Comparison of ENCODE assay signal across 9 mouse cellular contexts in the genomic region with DNA sequence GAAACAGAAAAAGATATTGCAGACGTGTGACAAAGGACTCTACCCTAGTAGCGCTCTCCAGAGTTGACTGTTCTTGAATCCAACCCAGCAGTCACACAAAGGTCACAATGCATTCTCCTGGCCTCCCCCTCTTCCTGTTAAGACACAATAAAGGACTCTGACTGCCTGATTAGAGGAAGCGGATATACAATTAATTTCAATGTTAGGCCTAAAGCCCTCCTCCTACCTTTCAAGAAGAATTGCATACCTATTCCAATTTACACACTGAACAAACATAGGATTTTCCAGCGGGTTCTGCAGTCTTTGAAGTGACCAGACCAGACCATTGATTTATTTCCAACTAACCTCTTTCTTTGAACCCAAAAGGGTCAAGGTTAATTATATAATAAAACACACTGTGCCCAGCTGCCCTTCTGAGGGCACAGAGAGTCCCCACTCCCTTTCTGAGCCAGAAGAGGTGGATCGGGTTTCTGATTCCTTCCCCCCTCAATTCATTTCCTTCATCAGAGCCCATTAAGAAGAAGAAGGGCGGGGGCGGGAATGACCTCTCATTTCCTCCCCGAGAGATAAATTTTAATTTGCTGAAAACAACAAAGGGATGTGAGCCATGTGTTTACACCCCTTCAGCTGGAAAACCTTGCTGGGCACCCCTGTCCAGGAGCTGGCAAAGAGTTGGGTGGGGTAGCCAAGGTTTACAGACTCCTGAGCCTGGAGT. TPM values are rescaled to one million over a fixed set of nuclear protein-coding genes. Genes with fewer than 3 reads are reported as not detected.
A peak's percentile ranks its signal among the peaks of the same experiment; 100 is the strongest.
DNase-seq lines count a peak whose midpoint lies in the region; ATAC-seq and TF ChIP-seq lines count a peak whose summit lies in the region.
"Had no signal": no experiment of that assay in that cellular context is flagged by ENCODE, and none has a peak within 500 bp of the region (broad histone marks: within the 10 kb centered on the region; RNA-seq: fewer than 3 reads in every experiment).

No protein-coding gene starts in this region.

- no peaks in the 10 kb centered on the region for H3K36me3 ChIP-seq in heart, embryonic 14.5 days (ENCODE audit: control insufficient read depth, insufficient read depth, low read length)
- H3K36me3 ChIP-seq in midbrain, embryonic 10.5 days, result peaks cover 10% of the 10 kb centered on the region
- H3K36me3 ChIP-seq in midbrain, embryonic 16.5 days (ENCODE audit: control insufficient read depth, insufficient read depth, low read length), result no peaks in the 10 kb centered on the region
- no peaks in the 10 kb centered on the region for H3K36me3 ChIP-seq in embryonic facial prominence, embryonic 10.5 days (replicated peaks)
- H3K36me3 ChIP-seq in small intestine, adult 2 months (ENCODE audit: control insufficient read depth, insufficient read depth, low read length), result no peaks in the 10 kb centered on the region

- no peak overlapping the region for H3K9ac ChIP-seq in heart, embryonic 14.5 days (ENCODE audit: low read length)
- H3K9ac ChIP-seq in midbrain, embryonic 16.5 days (ENCODE audit: low read depth, low read length), result no peak overlapping the region

- 46% methylated on average over 8 of the region's 8 CpGs for WGBS in heart, embryonic 14.5 days
- WGBS in midbrain, embryonic 10.5 days, result 20% methylated on average over 8 of the region's 8 CpGs
- 32% methylated on average over 8 of the region's 8 CpGs for WGBS in midbrain, embryonic 16.5 days
- 13% methylated on average over 8 of the region's 8 CpGs for WGBS in embryonic facial prominence, embryonic 10.5 days
- 29% methylated on average over 8 of the region's 8 CpGs for WGBS in small intestine, adult 2 months

- TF ChIP-seq CTCF in small intestine, adult 2 months (IDR thresholded peaks at IDR 0.05; ENCODE audit: extremely low read depth, insufficient read length, insufficient replicate concordance, low read depth, low read length), result no peak
- TF ChIP-seq CTCF in left cerebral cortex, adult 2 months (IDR thresholded peaks at IDR 0.05), result no peak

- H3K9me3 ChIP-seq in heart, embryonic 14.5 days (ENCODE audit: control insufficient read depth, low read length), result no peaks in the 10 kb centered on the region
- H3K9me3 ChIP-seq in midbrain, embryonic 10.5 days (replicated peaks), result no peaks in the 10 kb centered on the region
- H3K9me3 ChIP-seq in midbrain, embryonic 16.5 days (replicated peaks; ENCODE audit: control insufficient read depth, low read length, poor library complexity, severe bottlenecking), result no peaks in the 10 kb centered on the region
- H3K9me3 ChIP-seq in embryonic facial prominence, embryonic 10.5 days, result no peaks in the 10 kb centered on the region

- H3K27ac ChIP-seq in heart, embryonic 14.5 days (replicated peaks in 1 of 2; ENCODE audit: control insufficient read depth in 1 of 2, insufficient read depth in 1 of 2, low read depth in 2 of 2, low read length in 2 of 2), result peak overlapping the region; percentile 46 to 57
- H3K27ac ChIP-seq in midbrain, embryonic 10.5 days (replicated peaks), result peak overlapping the region; percentile 80
- H3K27ac ChIP-seq in midbrain, embryonic 16.5 days (ENCODE audit: low read length), result no peak overlapping the region
- peak overlapping the region; percentile 79 for H3K27ac ChIP-seq in embryonic facial prominence, embryonic 10.5 days (replicated peaks)
- H3K27ac ChIP-seq in small intestine, adult 2 months (ENCODE audit: insufficient read depth, low read depth, low read length), result peak overlapping the region; percentile 78
- no peak overlapping the region for H3K27ac ChIP-seq in left cerebral cortex, adult 2 months

- H3K4me1 ChIP-seq in heart, embryonic 14.5 days (ENCODE audit: control insufficient read depth in 2 of 2, insufficient read depth in 2 of 2, low read length in 2 of 2), result peaks cover 19 to 31% of the 10 kb centered on the region in 2 experiments
- peaks cover 85% of the 10 kb centered on the region for H3K4me1 ChIP-seq in midbrain, embryonic 10.5 days
- peaks cover 13% of the 10 kb centered on the region for H3K4me1 ChIP-seq in midbrain, embryonic 16.5 days (ENCODE audit: control insufficient read depth, insufficient read depth, low read length)
- peaks cover 71% of the 10 kb centered on the region for H3K4me1 ChIP-seq in embryonic facial prominence, embryonic 10.5 days
- peaks cover 28% of the 10 kb centered on the region for H3K4me1 ChIP-seq in small intestine, adult 2 months (ENCODE audit: control insufficient read depth, insufficient read depth, insufficient read length, low read length)

- intact Hi-C loops in left cerebral cortex, adult 2 months (cut with DNase I), result no loop called here

- no peak overlapping the region for H3K4me3 ChIP-seq in heart, embryonic 14.5 days (ENCODE audit: control insufficient read depth in 1 of 2, insufficient read depth in 1 of 2, low read depth in 1 of 2, low read length in 2 of 2)
- peak overlapping the region; percentile 5; the same call in 1 of the 2 replicates for H3K4me3 ChIP-seq in midbrain, embryonic 10.5 days
- H3K4me3 ChIP-seq in midbrain, embryonic 16.5 days (ENCODE audit: low read depth, low read length), result no peak overlapping the region
- H3K4me3 ChIP-seq in embryonic facial prominence, embryonic 10.5 days, result peak overlapping the region; percentile 28
- no peak overlapping the region for H3K4me3 ChIP-seq in small intestine, adult 2 months (ENCODE audit: low read depth, low read length)
- no peak overlapping the region for H3K4me3 ChIP-seq in left cerebral cortex, adult 2 months

- ATAC-seq in heart, embryonic 14.5 days (ENCODE audit: insufficient number of reproducible peaks, insufficient read depth, low FRiP score, low read depth), result no peak
- ATAC-seq in midbrain, embryonic 16.5 days, result no peak

- TF ChIP-seq POLR2A in small intestine, adult 2 months (IDR thresholded peaks at IDR 0.05; ENCODE audit: low read depth, low read length), result no peak

- H3K4me2 ChIP-seq in heart, embryonic 14.5 days (ENCODE audit: low read length), result no peak overlapping the region
- H3K4me2 ChIP-seq in midbrain, embryonic 16.5 days (ENCODE audit: low read length), result no peak overlapping the region

- no peaks in the 10 kb centered on the region for H3K27me3 ChIP-seq in heart, embryonic 14.5 days (ENCODE audit: control insufficient read depth, insufficient read depth, low read length)
- H3K27me3 ChIP-seq in midbrain, embryonic 10.5 days (ENCODE audit: low read depth, poor library complexity, severe bottlenecking), result no peaks in the 10 kb centered on the region
- no peaks in the 10 kb centered on the region for H3K27me3 ChIP-seq in midbrain, embryonic 16.5 days (ENCODE audit: control insufficient read depth, insufficient read depth, low read depth, low read length)
- H3K27me3 ChIP-seq in embryonic facial prominence, embryonic 10.5 days (replicated peaks; ENCODE audit: low read depth, poor library complexity, severe bottlenecking), result no peaks in the 10 kb centered on the region
- H3K27me3 ChIP-seq in small intestine, adult 2 months (ENCODE audit: control insufficient read depth, insufficient read depth, low read length), result no peaks in the 10 kb centered on the region

- no peak for DNase-seq in heart, adult 18-20 months
- DNase-seq in midbrain, embryonic 10.5 days (ENCODE audit: low spot score), result no peak
- DNase-seq in embryonic facial prominence, embryonic 10.5 days (ENCODE audit: low spot score), result peak; percentile 59
- DNase-seq in thymus, postnatal 4 days, result no peak
- no peak for DNase-seq in left cerebral cortex, adult 2 months (ENCODE audit: extremely low spot score in 1 of 2, low spot score in 2 of 2)

RNA-seq across cellular contexts. Expression of gene Parp16, which starts 3.2 kb away (rescaled TPM):
- polyA plus RNA-seq in heart, embryonic 14.5 days (2014; fragmentation: Nextera tagmentation; extraction: Ambion mirVana), result 4.3 and 5.6 TPM in 2 replicates
- total RNA-seq in heart, adult 18-20 months (2021), result 1 to 10 TPM; 2.3 to 2.9 TPM
- 7.2 and 7.9 TPM in 2 replicates for polyA plus RNA-seq in midbrain, embryonic 10.5 days (2016; fragmentation: Nextera tagmentation; extraction: Ambion mirVana)
- polyA plus RNA-seq in midbrain, embryonic 16.5 days (2015; fragmentation: Nextera tagmentation; extraction: Ambion mirVana), result 8.5 and 9.0 TPM in 2 replicates
- 8.2 and 8.3 TPM in 2 replicates for polyA plus RNA-seq in embryonic facial prominence, embryonic 10.5 days (2016; fragmentation: Nextera tagmentation; extraction: Ambion mirVana)
- polyA plus RNA-seq in small intestine, adult 2 months (2012; rRNA removed), result 10.0 and 16.3 TPM in 2 replicates
- total RNA-seq in left cerebral cortex, adult 2 months (2021), result 1 to 10 TPM; 3.6 to 4.0 TPM

RNA-seq across cellular contexts. Expression of gene Igdcc3, which starts 50.9 kb away (rescaled TPM):
- 0.36 and 0.63 TPM in 2 replicates for polyA plus RNA-seq in heart, embryonic 14.5 days (2014; fragmentation: Nextera tagmentation; extraction: Ambion mirVana)
- total RNA-seq in heart, adult 18-20 months (2021), result under 1 TPM; 0.15 to 0.18 TPM
- 334 and 450 TPM in 2 replicates for polyA plus RNA-seq in midbrain, embryonic 10.5 days (2016; fragmentation: Nextera tagmentation; extraction: Ambion mirVana)
- polyA plus RNA-seq in midbrain, embryonic 16.5 days (2015; fragmentation: Nextera tagmentation; extraction: Ambion mirVana), result 8.7 and 9.1 TPM in 2 replicates
- 167 and 281 TPM in 2 replicates for polyA plus RNA-seq in embryonic facial prominence, embryonic 10.5 days (2016; fragmentation: Nextera tagmentation; extraction: Ambion mirVana)
- polyA plus RNA-seq in small intestine, adult 2 months (2012; rRNA removed), result 0.06 TPM in 1 of 2 replicates, not detected in the other
- total RNA-seq in left cerebral cortex, adult 2 months (2021), result 1 to 10 TPM; 2.0 to 2.5 TPM
- total RNA-seq: granulocyte monocyte progenitor cell, adult 5-6 weeks had no signal

Comparison
In these comparisons a context has a peak if more than half of its experiments do, and no peak if none do; other contexts are left out.
1. H3K27ac ChIP-seq: peak in heart, embryonic 14.5 days (2 of 2), midbrain, embryonic 10.5 days (single experiment), embryonic facial prominence, embryonic 10.5 days (single experiment) and small intestine, adult 2 months (single experiment); none in midbrain, embryonic 16.5 days (single experiment) and left cerebral cortex, adult 2 months (single experiment).
2. H3K4me3 ChIP-seq: peak in midbrain, embryonic 10.5 days (single experiment) and embryonic facial prominence, embryonic 10.5 days (single experiment); none in heart, embryonic 14.5 days (0 of 2), midbrain, embryonic 16.5 days (single experiment), small intestine, adult 2 months (single experiment) and left cerebral cortex, adult 2 months (single experiment).
3. RNA of gene Igdcc3, which starts 50.9 kb away (polyA plus RNA-seq): 334 to 450 TPM in midbrain, embryonic 10.5 days and 167 to 281 TPM in embryonic facial prominence, embryonic 10.5 days; 8.7 to 9.1 TPM in midbrain, embryonic 16.5 days, 0.36 to 0.63 TPM in heart, embryonic 14.5 days and 0.06 TPM in small intestine, adult 2 months; every median in the first group is over 10 times any median in the second.